16 mouse cellular contexts compared by ENCODE assay signal in genomic region chr13:101289407-101289806, GRCm38 (mm10).
"Had no signal": no experiment of that assay in that cellular context is flagged by ENCODE, and none has a peak within 500 bp of the region (broad histone marks: within the 10 kb centered on the region; RNA-seq: fewer than 3 reads in every experiment).

No protein-coding gene starts in this region.

- H3K4me1 ChIP-seq: neural tube, embryonic 12.5 days; neural tube, embryonic 13.5 days; stomach, embryonic 15.5 days had no signal

- H3K4me2 ChIP-seq: neural tube, embryonic 12.5 days; neural tube, embryonic 13.5 days; neural tube, embryonic 15.5 days; stomach, embryonic 15.5 days had no signal

- H3K4me3 ChIP-seq: neural tube, embryonic 12.5 days; neural tube, embryonic 13.5 days; neural tube, embryonic 15.5 days; stomach, embryonic 15.5 days had no signal

- H3K27ac ChIP-seq: neural tube, embryonic 12.5 days; neural tube, embryonic 13.5 days; neural tube, embryonic 15.5 days; stomach, embryonic 15.5 days; stomach, postnatal 0 days had no signal

- H3K9ac ChIP-seq: neural tube, embryonic 12.5 days; neural tube, embryonic 13.5 days; neural tube, embryonic 15.5 days; stomach, embryonic 15.5 days had no signal

- H3K9me3 ChIP-seq: neural tube, embryonic 12.5 days; neural tube, embryonic 13.5 days; neural tube, embryonic 15.5 days; stomach, embryonic 15.5 days had no signal

- H3K36me3 ChIP-seq: neural tube, embryonic 12.5 days; neural tube, embryonic 13.5 days; neural tube, embryonic 15.5 days; stomach, embryonic 15.5 days had no signal

- DNase-seq: right cerebral cortex, adult 18-20 months; right cerebral cortex, postnatal 14 days; right cerebral cortex, postnatal 25 days; right cerebral cortex, postnatal 4 days; spleen, adult 18-20 months; thymus, adult 18-20 months; thymus, adult 2 months; thymus, postnatal 14 days; thymus, postnatal 25 days; thymus, postnatal 36 days; thymus, postnatal 4 days had no signal

- H3K27me3 ChIP-seq: neural tube, embryonic 12.5 days; neural tube, embryonic 13.5 days; neural tube, embryonic 15.5 days; stomach, embryonic 15.5 days had no signal
